Mouse (Mus musculus): ENCODE results near the gene Col26a1.

Gene Col26a1

GRCm38 (mm10) chr5:136806379-136807056 is 76.5 kb downstream of the Col26a1 start:
- no peak for DNase-seq (ENCODE audit: low spot score in 2 of 2)

DNA sequence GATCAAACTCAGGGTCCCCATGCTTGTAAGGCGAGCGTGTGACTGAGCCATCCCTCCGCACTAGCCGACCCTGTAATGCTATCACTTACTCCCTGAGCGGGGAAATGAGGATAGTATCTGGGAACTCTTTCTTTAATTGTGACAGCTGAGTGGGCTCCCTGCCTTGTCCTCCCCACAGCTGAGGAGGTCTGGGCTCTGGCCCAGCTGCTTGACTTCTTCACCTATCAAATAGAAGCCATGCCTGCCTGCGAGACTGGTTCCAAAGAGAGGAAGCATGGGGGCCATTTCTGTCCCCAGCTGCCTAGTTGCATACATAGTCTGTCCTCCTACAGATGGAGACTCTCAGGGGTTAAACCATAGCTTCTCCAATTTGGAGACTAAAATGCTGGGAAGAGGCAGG is 78.0 kb downstream of the Col26a1 start:
- DNase-seq (ENCODE audit: low spot score in 2 of 2) = no peak

GRCm38 (mm10) chr5:136804246-136804645 is 78.8 kb downstream of the Col26a1 start:
- DNase-seq (ENCODE audit: low spot score in 2 of 2) = no peak

DNA sequence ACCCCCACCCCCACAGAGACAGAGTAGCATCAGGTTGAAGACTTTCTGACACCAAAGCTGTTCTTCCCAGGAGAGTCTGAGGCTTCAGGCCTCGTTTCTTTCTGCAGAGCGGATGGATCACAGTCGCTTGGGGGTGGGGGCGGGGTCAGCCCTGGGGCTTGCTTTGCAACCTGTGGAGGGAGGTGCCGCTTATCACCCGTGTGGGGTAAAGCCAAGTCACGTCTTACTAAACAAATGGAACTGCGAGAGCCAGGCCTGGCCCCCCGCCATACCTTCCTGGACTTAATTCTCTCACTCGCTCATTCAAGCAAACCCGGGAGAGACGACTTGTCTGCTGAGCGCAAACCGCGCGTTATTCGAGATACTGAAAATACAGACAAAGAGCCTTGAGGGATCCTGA is 80.3 kb downstream of the Col26a1 start:
- no peak for DNase-seq (ENCODE audit: low spot score in 2 of 2)

DNA sequence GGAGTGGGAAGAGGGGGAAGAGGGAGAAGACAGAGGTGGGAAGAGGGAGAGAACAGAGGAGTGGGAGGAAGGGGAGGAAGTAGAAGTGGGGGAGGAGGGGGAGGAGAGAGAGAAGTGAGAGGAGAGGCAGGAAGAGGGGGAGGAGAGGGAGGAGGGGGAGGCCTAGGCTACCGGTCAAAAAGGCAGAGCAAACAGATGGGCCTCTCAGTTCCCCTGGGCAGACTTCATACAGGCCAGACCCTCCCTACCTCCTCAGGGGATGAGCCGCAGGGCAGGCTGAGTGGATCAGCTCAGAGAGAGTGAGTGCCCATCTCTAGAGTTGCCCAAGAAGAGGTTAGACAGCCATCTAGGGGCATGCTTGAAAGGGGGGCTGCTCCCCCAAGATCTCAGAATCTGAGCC is 86.1 kb downstream of the Col26a1 start:
- DNase-seq (ENCODE audit: low spot score in 2 of 2) = no peak

DNA sequence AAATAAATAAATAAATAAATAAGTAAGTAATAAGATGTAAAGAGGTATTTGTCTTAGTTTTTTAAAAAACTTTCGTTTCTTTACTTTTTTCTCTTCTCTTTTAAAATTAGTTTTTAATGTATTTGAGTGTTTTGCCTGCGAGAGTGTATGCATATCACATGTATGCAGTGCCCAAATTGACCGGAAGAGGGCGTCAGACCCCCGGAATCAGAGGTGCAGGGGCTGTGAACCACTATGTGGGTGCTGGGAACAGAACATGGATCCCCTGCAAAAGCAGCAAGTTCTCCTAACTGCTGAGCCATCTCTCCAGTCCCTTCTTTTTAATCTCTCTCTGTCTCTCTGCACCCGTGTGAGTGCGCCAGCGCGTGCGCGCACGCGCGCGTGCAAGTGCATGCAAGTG is 89.2 kb downstream of the Col26a1 start:
- no peak for DNase-seq (ENCODE audit: low spot score in 2 of 2)

- no peak for DNase-seq (ENCODE audit: low spot score in 2 of 2)
Observed at GRCm38 (mm10) chr5:136792541-136792940, 90.5 kb downstream of the Col26a1 start.

DNA sequence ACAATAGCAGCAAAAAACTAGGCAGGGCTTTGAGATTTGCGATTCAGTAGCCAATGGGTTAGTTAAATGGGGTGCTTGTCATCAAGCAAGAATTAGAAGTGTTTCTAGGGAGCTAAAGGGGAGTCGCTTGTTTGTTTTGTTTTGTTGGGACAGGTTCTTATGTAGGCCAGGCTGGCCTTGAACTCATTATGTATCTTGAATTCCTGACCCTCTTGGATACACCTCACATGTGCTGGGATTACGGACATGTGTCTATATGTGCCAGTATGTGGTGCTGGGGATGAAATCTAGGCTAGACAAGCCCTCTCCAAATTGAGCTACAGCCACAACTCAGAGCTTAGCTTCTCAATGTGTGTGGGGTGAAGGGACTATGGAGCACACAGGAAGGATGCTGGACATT is 91.8 kb downstream of the Col26a1 start:
- DNase-seq (ENCODE audit: low spot score in 2 of 2) = no peak

GRCm38 (mm10) chr5:136790570-136791196 is 92.3 kb downstream of the Col26a1 start:
- DNase-seq (ENCODE audit: low spot score in 2 of 2) = peak; percentile 96 to 97

GRCm38 (mm10) chr5:136784531-136784930 is 98.5 kb downstream of the Col26a1 start:
- DNase-seq (ENCODE audit: low spot score in 2 of 2) = peak; percentile 60 to 72

DNA sequence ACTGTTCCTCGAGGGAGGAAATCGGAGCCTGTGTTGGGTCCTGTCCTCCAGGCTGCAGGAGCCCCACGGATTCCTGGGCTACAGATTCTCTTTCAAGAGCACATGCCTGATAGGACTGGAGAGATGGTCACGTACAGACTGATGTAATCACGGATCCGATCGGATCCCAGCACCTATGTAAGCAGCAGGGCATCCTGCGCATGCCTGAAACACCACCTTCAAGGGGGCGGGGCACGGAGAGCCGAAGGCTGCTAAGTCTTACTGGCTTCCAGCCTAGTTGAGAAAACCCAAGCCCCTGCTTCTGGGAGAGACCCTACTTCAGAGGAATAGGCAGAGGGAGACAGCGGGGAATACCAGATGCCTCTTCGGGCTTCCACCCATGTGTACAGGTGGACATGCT is 100.4 kb downstream of the Col26a1 start:
- DNase-seq (ENCODE audit: low spot score in 2 of 2) = no peak

DNA sequence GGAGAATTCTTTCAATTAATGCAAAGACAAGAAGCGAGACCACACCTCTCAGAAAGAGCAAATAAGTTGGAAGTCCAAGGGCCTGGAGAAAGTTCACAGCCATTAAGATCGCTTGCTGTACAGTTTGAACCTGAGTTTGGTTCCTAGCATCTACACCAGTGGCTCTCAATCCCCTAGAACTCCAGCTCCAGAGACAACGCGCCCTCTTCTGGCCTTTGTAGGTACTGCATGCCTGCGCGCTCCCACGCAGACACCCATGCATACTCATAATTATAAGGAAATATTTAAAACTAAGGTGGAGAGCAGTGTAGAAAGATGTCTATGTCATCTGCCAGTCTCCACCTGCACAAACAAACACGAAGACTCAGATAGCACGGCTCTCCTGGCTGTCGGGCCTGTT is 102.5 kb downstream of the Col26a1 start:
- peak in 1 of 2 experiments; percentile 31 for DNase-seq (ENCODE audit: low spot score in 2 of 2)

DNA sequence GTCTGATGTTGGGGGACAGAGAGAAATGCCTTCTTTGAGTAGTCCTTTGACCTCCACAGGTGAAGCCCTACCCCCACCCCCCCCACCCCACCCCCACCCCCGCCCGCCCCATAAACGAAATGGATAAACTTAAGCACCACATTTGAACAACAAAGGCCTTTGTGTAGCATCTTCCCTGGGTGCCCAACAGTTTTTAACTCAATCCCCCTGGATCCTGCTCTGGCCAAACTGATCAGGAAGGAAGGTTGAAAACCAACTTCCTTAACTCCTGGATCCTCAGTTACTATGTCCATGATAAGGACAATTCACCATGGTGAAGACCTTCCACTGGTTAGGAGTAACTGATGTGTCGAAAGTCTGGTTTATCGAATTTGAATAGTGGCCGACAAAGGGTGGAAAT is 103.1 kb downstream of the Col26a1 start:
- no peak for DNase-seq (ENCODE audit: low spot score in 2 of 2)

GRCm38 (mm10) chr5:136775548-136775947 is 107.5 kb downstream of the Col26a1 start:
- peak; percentile 15 to 33 for DNase-seq (ENCODE audit: low spot score in 2 of 2)

DNA sequence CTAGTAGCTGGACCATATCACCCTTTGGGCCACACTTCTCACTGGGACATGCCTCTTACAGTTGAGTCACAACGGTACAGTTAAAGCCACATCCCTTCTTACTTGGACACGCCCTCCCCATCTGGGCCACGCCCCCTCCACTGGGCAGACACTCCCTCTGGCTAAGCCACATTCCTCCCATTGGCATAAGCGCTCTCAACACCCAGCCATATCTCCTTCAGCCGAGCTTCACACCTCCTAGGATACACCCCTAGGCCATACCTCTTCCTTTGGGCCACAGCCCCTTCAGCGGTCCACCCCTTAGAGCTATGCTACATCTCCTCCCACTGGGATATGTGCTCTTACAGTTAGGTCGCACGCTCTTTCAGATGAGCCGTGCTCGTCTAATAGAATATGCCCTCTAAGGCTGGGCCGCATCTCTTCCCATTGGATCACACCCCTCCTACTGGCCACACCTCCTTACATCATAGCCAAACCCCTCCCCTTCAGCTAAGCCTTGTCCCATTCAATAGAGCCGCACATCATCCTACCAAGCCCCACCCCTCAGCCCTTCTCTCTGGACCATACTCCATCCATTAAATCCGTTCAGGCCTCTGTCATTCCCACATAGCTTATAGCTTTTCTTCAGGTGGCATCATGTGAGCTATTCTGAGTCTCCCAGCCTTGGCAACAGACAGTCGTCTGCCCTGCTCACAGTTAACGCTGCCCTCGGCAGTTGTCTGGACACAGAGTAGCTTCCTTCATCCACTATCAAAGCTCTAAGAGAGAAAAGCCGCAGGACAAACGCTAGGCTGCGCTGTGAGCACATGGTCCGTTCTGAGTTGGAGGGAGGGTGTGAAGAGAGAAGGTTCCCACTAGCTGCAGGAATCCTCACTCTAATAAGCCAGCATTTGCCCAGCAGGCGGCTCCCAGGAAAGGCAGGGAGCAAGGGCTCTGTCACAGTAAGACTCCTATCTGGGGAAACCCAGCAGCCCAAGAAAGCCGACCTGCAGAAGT is 109.7 kb downstream of the Col26a1 start:
- DNase-seq (ENCODE audit: low spot score in 2 of 2) = no peak

DNA sequence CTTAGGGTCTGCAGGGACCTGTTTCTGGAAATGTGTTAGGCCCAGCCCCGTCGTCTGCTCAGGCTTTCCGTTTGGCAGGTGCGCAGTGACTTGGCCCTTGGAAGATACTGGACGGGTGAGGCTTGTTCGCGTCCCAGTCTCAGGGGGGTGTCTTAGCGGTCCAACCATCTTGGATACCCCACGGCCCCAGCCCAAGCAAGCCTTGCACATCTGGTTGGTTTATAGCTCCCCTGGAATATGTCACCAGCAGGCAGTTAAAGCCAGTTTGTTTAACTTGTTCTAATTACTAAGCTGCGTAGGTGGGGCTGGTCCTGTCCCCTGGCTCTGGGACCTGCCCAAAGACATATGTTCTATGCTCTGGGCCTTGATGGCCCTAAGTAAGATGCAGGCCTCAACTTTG is 111.9 kb downstream of the Col26a1 start:
- no peak for DNase-seq (ENCODE audit: low spot score in 2 of 2)

- no peak for DNase-seq (ENCODE audit: low spot score in 2 of 2)
Observed at GRCm38 (mm10) chr5:136767304-136767703, 115.7 kb downstream of the Col26a1 start.

DNA sequence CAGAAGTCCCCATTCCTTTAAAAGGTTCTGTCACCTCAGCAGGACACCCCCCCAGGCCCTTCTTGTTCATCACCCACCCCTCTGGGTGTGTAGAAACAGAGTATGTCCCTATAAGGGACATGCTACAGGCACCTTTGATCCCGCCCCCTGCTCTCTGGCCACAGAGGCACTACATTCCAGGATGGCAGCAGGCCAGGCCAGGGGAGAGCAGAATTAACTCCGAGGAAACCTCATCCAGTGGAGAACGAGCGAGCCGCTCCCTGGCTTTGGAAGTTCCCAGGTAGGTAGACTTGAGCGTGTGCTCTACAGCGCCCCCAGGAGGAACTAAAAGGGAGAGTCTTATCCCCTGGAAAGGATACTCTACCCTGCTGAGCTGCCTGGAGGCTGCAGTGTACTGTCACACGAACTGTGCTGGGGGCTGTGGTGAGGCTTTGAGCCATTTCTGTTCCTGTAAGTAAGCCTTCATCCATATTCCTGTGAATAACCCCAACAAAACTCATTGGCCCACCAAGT is 118.8 kb downstream of the Col26a1 start:
- DNase-seq (ENCODE audit: low spot score in 2 of 2) = no peak

- no peak for DNase-seq (ENCODE audit: low spot score in 2 of 2)
Observed at GRCm38 (mm10) chr5:136760345-136760744, 122.7 kb downstream of the Col26a1 start.

- no peak for DNase-seq (ENCODE audit: low spot score in 2 of 2)
Observed at GRCm38 (mm10) chr5:136759781-136760180, 123.2 kb downstream of the Col26a1 start.

- DNase-seq (ENCODE audit: low spot score in 2 of 2) = peak; percentile 86 to 87
Observed at GRCm38 (mm10) chr5:136755696-136756095, 127.3 kb downstream of the Col26a1 start.

DNA sequence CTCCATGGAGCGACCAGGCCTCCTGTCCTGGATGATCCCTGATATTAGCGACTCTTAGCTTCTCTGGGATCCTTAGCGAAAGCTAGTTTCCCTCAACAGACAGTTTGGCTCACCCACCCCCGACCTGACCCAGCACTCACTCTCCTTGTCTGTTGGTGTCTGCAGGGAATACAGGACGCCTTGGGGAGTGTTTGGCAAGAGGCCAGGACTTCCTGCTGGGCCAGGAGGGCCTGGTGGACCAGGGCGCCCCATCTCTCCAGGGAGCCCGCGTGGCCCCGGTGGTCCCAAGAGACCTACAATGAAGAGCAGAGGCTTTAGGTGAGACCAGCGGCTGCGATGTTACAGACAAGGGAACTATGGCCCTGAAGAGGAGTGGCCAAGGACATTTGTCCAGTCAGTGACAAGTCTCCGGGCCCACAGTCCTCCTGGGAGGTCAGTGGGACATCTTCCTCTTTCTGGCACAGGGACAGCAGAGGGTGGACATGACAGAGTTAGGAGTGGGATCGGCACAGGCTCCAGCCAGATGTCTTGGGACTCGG is 128.9 kb downstream of the Col26a1 start:
- DNase-seq (ENCODE audit: low spot score in 2 of 2) = no peak
